Mouse (Mus musculus) spleen, adult 2 months (tissue): ENCODE measurements around the gene Sntg2.

Source experiments
- CTCF ChIP-seq: fragments of 200-500 bp; IDR thresholded peaks from 2 replicates; pipeline ENCODE4 v1.5.1; 2011; ENCODE audit warnings: mild to moderate bottlenecking, inconsistent platforms; ENCODE audit not compliant: insufficient read depth, insufficient read length, insufficient replicate concordance; ENCODE audit errors: extremely low read depth
- POLR2A ChIP-seq: fragments of 200-500 bp; IDR thresholded peaks from 2 replicates; pipeline ENCODE4 v1.6.1; 2011; ENCODE audit warnings: low read depth, low read length, inconsistent platforms

- TF ChIP-seq CTCF, result no peak
- TF ChIP-seq POLR2A, result no peak
Measured at GRCm38 (mm10) chr12:30362306-30362705, 10.9 kb downstream of the Sntg2 start.
